Mouse (Mus musculus): Measurements from ENCODE around the gene Mettl7a3. TPM values are rescaled to one million over a fixed set of nuclear protein-coding genes. Genes with fewer than 3 reads are reported as not detected.
"Not testable (repeated sequence)": the region's sequence is repeated elsewhere in the genome, so short reads cannot be mapped to it uniquely, and the experiment has no call there.

The Mettl7a3 gene
- polyA plus RNA-seq, 1 experiment, result not detected

- Histone ChIP-seq H3K79me3 (ENCODE audit: low read depth) (no peaks in the 10 kb centered on the region), H3K27me3 (ENCODE audit: control insufficient read depth, insufficient read depth, insufficient read length) (no peaks in the 10 kb centered on the region), H3K79me2 (ENCODE audit: control insufficient read depth, insufficient read depth) (no peaks in the 10 kb centered on the region), H3ac (ENCODE audit: control insufficient read depth, insufficient read length, low read depth) (no peak overlapping the region), H3K36me3 (ENCODE audit: control insufficient read depth, insufficient read depth) (no peaks in the 10 kb centered on the region), H3K4me3 (ENCODE audit: insufficient read depth, poor library complexity, severe bottlenecking) (no peak overlapping the region)
- no peak for TF ChIP-seq USF1 (IDR thresholded peaks at IDR 0.05; ENCODE audit: low read depth)
- no peak for TF ChIP-seq CEBPB (IDR thresholded peaks at IDR 0.05; ENCODE audit: low read depth)
- no peak for TF ChIP-seq MYOD1 (IDR thresholded peaks at IDR 0.05; ENCODE audit: control insufficient read depth, insufficient read length, low read depth)
- no peak for TF ChIP-seq CTCF (IDR thresholded peaks at IDR 0.05; ENCODE audit: control insufficient read depth, insufficient read depth, insufficient read length)
- TF ChIP-seq MYOG (IDR thresholded peaks at IDR 0.05; ENCODE audit: control insufficient read depth, extremely low read depth, insufficient read length), result no peak
- TF ChIP-seq MAX (IDR thresholded peaks at IDR 0.05), result no peak
- no peak for TF ChIP-seq FOSL1 (IDR thresholded peaks at IDR 0.05; ENCODE audit: insufficient read depth, low read length, poor library complexity, severe bottlenecking)
These were observed 22.4 kb upstream of the Mettl7a3 start for GRCm38 (mm10) chr15:100312346-100312745.

- TF ChIP-seq USF1 (IDR thresholded peaks at IDR 0.05; ENCODE audit: low read depth) (no peak), CEBPB (IDR thresholded peaks at IDR 0.05; ENCODE audit: low read depth) (no peak), CTCF (IDR thresholded peaks at IDR 0.05; ENCODE audit: control insufficient read depth, insufficient read depth, insufficient read length) (no peak), MAX (IDR thresholded peaks at IDR 0.05) (no peak), MYOG (IDR thresholded peaks at IDR 0.05; ENCODE audit: control insufficient read depth, extremely low read depth, insufficient read length) (no peak), MYOD1 (IDR thresholded peaks at IDR 0.05; ENCODE audit: control insufficient read depth, insufficient read length, low read depth) (no peak), FOSL1 (IDR thresholded peaks at IDR 0.05; ENCODE audit: insufficient read depth, low read length, poor library complexity, severe bottlenecking) (no peak)
- H3K79me2 ChIP-seq (ENCODE audit: control insufficient read depth, insufficient read depth), result no peaks in the 10 kb centered on the region
- no peaks in the 10 kb centered on the region for H3K27me3 ChIP-seq (ENCODE audit: control insufficient read depth, insufficient read depth, insufficient read length)
- no peak overlapping the region for H3ac ChIP-seq (ENCODE audit: control insufficient read depth, insufficient read length, low read depth)
- no peaks in the 10 kb centered on the region for H3K36me3 ChIP-seq (ENCODE audit: control insufficient read depth, insufficient read depth)
- no peak overlapping the region for H3K4me3 ChIP-seq (ENCODE audit: insufficient read depth, poor library complexity, severe bottlenecking)
- H3K79me3 ChIP-seq (ENCODE audit: low read depth), result no peaks in the 10 kb centered on the region
These were observed 20.1 kb upstream of the Mettl7a3 start for GRCm38 (mm10) chr15:100314448-100315145.

GRCm38 (mm10) chr15:100318014-100318671 lies 16.6 kb upstream of the Mettl7a3 start:
- not testable (repeated sequence) for H3ac ChIP-seq (ENCODE audit: control insufficient read depth, insufficient read length, low read depth); H3K27me3 ChIP-seq (ENCODE audit: control insufficient read depth, insufficient read depth, insufficient read length); H3K4me3 ChIP-seq (ENCODE audit: insufficient read depth, poor library complexity, severe bottlenecking); H3K79me3 ChIP-seq (ENCODE audit: low read depth); H3K36me3 ChIP-seq (ENCODE audit: control insufficient read depth, insufficient read depth); H3K79me2 ChIP-seq (ENCODE audit: control insufficient read depth, insufficient read depth)

- Histone ChIP-seq H3K36me3 (ENCODE audit: control insufficient read depth, insufficient read depth) (no peaks in the 10 kb centered on the region), H3K4me3 (ENCODE audit: insufficient read depth, poor library complexity, severe bottlenecking) (no peak overlapping the region), H3K79me2 (ENCODE audit: control insufficient read depth, insufficient read depth) (no peaks in the 10 kb centered on the region), H3K27me3 (ENCODE audit: control insufficient read depth, insufficient read depth, insufficient read length) (no peaks in the 10 kb centered on the region), H3ac (ENCODE audit: control insufficient read depth, insufficient read length, low read depth) (no peak overlapping the region), H3K79me3 (ENCODE audit: low read depth) (no peaks in the 10 kb centered on the region)
- TF ChIP-seq MYOG (IDR thresholded peaks at IDR 0.05; ENCODE audit: control insufficient read depth, extremely low read depth, insufficient read length) (no peak), FOSL1 (IDR thresholded peaks at IDR 0.05; ENCODE audit: insufficient read depth, low read length, poor library complexity, severe bottlenecking) (no peak), MAX (IDR thresholded peaks at IDR 0.05) (no peak), CTCF (IDR thresholded peaks at IDR 0.05; ENCODE audit: control insufficient read depth, insufficient read depth, insufficient read length) (no peak)
These were observed 14.8 kb upstream of the Mettl7a3 start for GRCm38 (mm10) chr15:100319884-100320283.

GRCm38 (mm10) chr15:100320295-100320905 lies 14.3 kb upstream of the Mettl7a3 start:
- H3K4me3 ChIP-seq (ENCODE audit: insufficient read depth, poor library complexity, severe bottlenecking), result no peak overlapping the region
- no peaks in the 10 kb centered on the region for H3K79me2 ChIP-seq (ENCODE audit: control insufficient read depth, insufficient read depth)
- no peaks in the 10 kb centered on the region for H3K36me3 ChIP-seq (ENCODE audit: control insufficient read depth, insufficient read depth)
- TF ChIP-seq FOSL1 (IDR thresholded peaks at IDR 0.05; ENCODE audit: insufficient read depth, low read length, poor library complexity, severe bottlenecking), result no peak
- TF ChIP-seq CEBPB (IDR thresholded peaks at IDR 0.05; ENCODE audit: low read depth), result peak; percentile 73
- no peak overlapping the region for H3ac ChIP-seq (ENCODE audit: control insufficient read depth, insufficient read length, low read depth)
- no peaks in the 10 kb centered on the region for H3K27me3 ChIP-seq (ENCODE audit: control insufficient read depth, insufficient read depth, insufficient read length)
- H3K79me3 ChIP-seq (ENCODE audit: low read depth), result no peaks in the 10 kb centered on the region

GRCm38 (mm10) chr15:100321134-100321533 lies 13.6 kb upstream of the Mettl7a3 start:
- Histone ChIP-seq H3K4me3 (ENCODE audit: insufficient read depth, poor library complexity, severe bottlenecking) (no peak overlapping the region), H3ac (ENCODE audit: control insufficient read depth, insufficient read length, low read depth) (no peak overlapping the region), H3K79me3 (ENCODE audit: low read depth) (no peaks in the 10 kb centered on the region), H3K79me2 (ENCODE audit: control insufficient read depth, insufficient read depth) (no peaks in the 10 kb centered on the region), H3K36me3 (ENCODE audit: control insufficient read depth, insufficient read depth) (no peaks in the 10 kb centered on the region), H3K27me3 (ENCODE audit: control insufficient read depth, insufficient read depth, insufficient read length) (no peaks in the 10 kb centered on the region)
- no peak for TF ChIP-seq FOSL1 (IDR thresholded peaks at IDR 0.05; ENCODE audit: insufficient read depth, low read length, poor library complexity, severe bottlenecking)
- TF ChIP-seq MYOD1 (IDR thresholded peaks at IDR 0.05; ENCODE audit: control insufficient read depth, insufficient read length, low read depth), result no peak
- TF ChIP-seq CEBPB (IDR thresholded peaks at IDR 0.05; ENCODE audit: low read depth), result no peak
- TF ChIP-seq MAX (IDR thresholded peaks at IDR 0.05), result no peak
- no peak for TF ChIP-seq CTCF (IDR thresholded peaks at IDR 0.05; ENCODE audit: control insufficient read depth, insufficient read depth, insufficient read length)
